Mouse (Mus musculus) MEL (cell line): Measurements from ENCODE around the gene Ly6f.

Experiments
- KAT2A ChIP-seq: conservative IDR thresholded peaks from 2 replicates; pipeline ENCODE4 v1.6.1; 2012; ENCODE audit warnings: low read depth, low read length, improper control_type of control experiment, inconsistent platforms
- MXI1 ChIP-seq: IDR thresholded peaks from 2 replicates; pipeline ENCODE4 v1.6.1; 2011; ENCODE audit warnings: mild to moderate bottlenecking, low read depth, low read length, improper control_type of control experiment
- POLR2A ChIP-seq, 2 experiments: IDR thresholded peaks; 2 replicates each; pipeline ENCODE4 v1.6.1; 2011 to 2012; ENCODE audit warnings: low read length in 2 of 2, mild to moderate bottlenecking in 2 of 2, control low read depth in 1 of 2, improper control_type of control experiment in 1 of 2, low read depth in 1 of 2, moderate library complexity in 1 of 2; ENCODE audit not compliant: control insufficient read depth in 1 of 2, insufficient read depth in 1 of 2, poor library complexity in 1 of 2

DNA sequence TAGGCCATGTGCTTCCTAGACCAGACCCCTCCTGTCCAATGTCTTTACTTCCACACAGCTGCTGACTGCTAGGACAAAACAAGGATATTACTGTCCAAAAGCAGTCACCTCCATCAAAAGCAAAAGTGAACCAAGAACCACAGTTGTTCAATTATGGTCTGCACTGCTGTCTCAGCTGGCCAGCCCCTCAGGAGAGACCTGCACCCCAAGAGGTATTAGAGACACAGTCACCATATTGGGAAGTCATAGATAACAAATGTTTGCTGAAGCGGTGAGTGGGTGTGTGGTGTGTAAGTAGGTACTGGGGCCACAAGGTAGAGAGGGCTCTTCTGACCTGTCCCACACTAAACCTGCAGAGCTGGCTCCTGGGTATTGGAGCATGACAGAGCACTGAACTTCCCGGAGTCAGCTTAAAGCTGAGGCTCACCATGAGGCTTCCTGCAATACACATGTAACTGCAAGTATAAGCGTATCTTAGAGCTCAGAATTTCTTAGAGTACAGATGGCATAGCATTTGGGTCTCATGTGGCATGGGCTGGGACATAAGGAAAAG lies 30.4 kb upstream of the Ly6f start:
- TF ChIP-seq KAT2A: no peak
- no peak for TF ChIP-seq POLR2A (IDR thresholded peaks at IDR 0.05; ENCODE audit: control insufficient read depth in 1 of 2, insufficient read depth in 1 of 2, low read depth in 1 of 2, low read length in 2 of 2, poor library complexity in 1 of 2)
- TF ChIP-seq MXI1: no peak
